ENCODE assay signal across 21 mouse cellular contexts in genomic region chr14:24783889-24784288, GRCm38 (mm10).
DNase-seq lines count a peak whose midpoint lies in the region; ATAC-seq and TF ChIP-seq lines count a peak whose summit lies in the region.
"Had no signal": no experiment of that assay in that cellular context is flagged by ENCODE, and none has a peak within 500 bp of the region (broad histone marks: within the 10 kb centered on the region; RNA-seq: fewer than 3 reads in every experiment).

No protein-coding gene starts in this region.

- no peaks in the 10 kb centered on the region for H3K9me3 ChIP-seq in liver, postnatal 0 days (ENCODE audit: low read length)
- H3K9me3 ChIP-seq: embryonic facial prominence, embryonic 12.5 days; limb, embryonic 10.5 days; lung, embryonic 15.5 days; midbrain, embryonic 15.5 days had no signal

- ATAC-seq in frontal cortex, adult (ENCODE audit: low TSS enrichment), result peak; percentile 55
- no peak for ATAC-seq in liver, postnatal 0 days
- ATAC-seq: midbrain, embryonic 15.5 days had no signal

- H3K4me1 ChIP-seq in liver, postnatal 0 days (ENCODE audit: insufficient read depth), result peaks cover 6% of the 10 kb centered on the region

- 73% methylated on average over 6 of the region's 6 CpGs for WGBS in liver, postnatal 0 days (ENCODE audit: insufficient replicate concordance)

- intact Hi-C loops in left cerebral cortex, postnatal 36 days (cut with DNase I), result loop anchor here (5.0 kb wide), 1 partner anchor 43 kb away; no protein-coding TSS in a partner anchor

- H3K4me3 ChIP-seq in liver, postnatal 0 days (ENCODE audit: low read depth, low read length), result no peak overlapping the region
- H3K4me3 ChIP-seq: embryonic facial prominence, embryonic 12.5 days; limb, embryonic 10.5 days; lung, embryonic 15.5 days; midbrain, embryonic 15.5 days had no signal

- DNase-seq in frontal cortex, postnatal 25 days (ENCODE audit: low spot score in 2 of 2), result no peak
- peak; percentile 74 for DNase-seq in right cerebral cortex, adult 18-20 months
- DNase-seq in right cerebral cortex, postnatal 4 days, result no peak
- peak; percentile 63 to 66 for DNase-seq in left cerebral cortex, postnatal 36 days (ENCODE audit: low spot score in 2 of 2)
- DNase-seq in urinary bladder, postnatal 10 days (ENCODE audit: low spot score), result no peak
- no peak for DNase-seq in gastrocnemius, adult 8-10 months (ENCODE audit: low spot score in 2 of 2)
- DNase-seq in liver, postnatal 0 days, result no peak
- DNase-seq: adrenal gland, postnatal 10 days; cerebellum, adult 2 months; heart, adult 11 months; kidney, adult 2 months; kidney, postnatal 14 days; retina, postnatal 1 day; thymus, postnatal 4 days had no signal

- no peak overlapping the region for H3K9ac ChIP-seq in liver, postnatal 0 days (replicated peaks)
- H3K9ac ChIP-seq: embryonic facial prominence, embryonic 12.5 days; lung, embryonic 15.5 days; midbrain, embryonic 15.5 days had no signal

- H3K27ac ChIP-seq in liver, postnatal 0 days (ENCODE audit: low read depth), result no peak overlapping the region
- H3K27ac ChIP-seq: embryonic facial prominence, embryonic 12.5 days; lung, embryonic 15.5 days; midbrain, embryonic 15.5 days had no signal

- TF ChIP-seq EP300 in liver, postnatal 0 days (IDR thresholded peaks at IDR 0.05; ENCODE audit: low read depth), result no peak

- H3K4me2 ChIP-seq in liver, postnatal 0 days (ENCODE audit: low read depth, low read length), result no peak overlapping the region
- H3K4me2 ChIP-seq: embryonic facial prominence, embryonic 12.5 days; liver, embryonic 11.5 days; lung, embryonic 15.5 days; midbrain, embryonic 15.5 days had no signal

- no peaks in the 10 kb centered on the region for H3K27me3 ChIP-seq in liver, postnatal 0 days (ENCODE audit: insufficient read depth, low read length)
- H3K27me3 ChIP-seq: CH12.LX; embryonic facial prominence, embryonic 12.5 days; lung, embryonic 15.5 days; midbrain, embryonic 15.5 days had no signal

- no peak for TF ChIP-seq CTCF in liver, postnatal 0 days (IDR thresholded peaks at IDR 0.05; ENCODE audit: low read depth)

- H3K36me3 ChIP-seq in liver, postnatal 0 days (replicated peaks; ENCODE audit: insufficient read depth, low read length), result no peaks in the 10 kb centered on the region
- H3K36me3 ChIP-seq: embryonic facial prominence, embryonic 12.5 days; limb, embryonic 10.5 days; lung, embryonic 15.5 days; midbrain, embryonic 15.5 days had no signal

Comparison
In these comparisons a context has a peak if more than half of its experiments do, and no peak if none do; other contexts are left out.
1. DNase-seq: peak in right cerebral cortex, adult 18-20 months (single experiment) and left cerebral cortex, postnatal 36 days (2 of 2); none in frontal cortex, postnatal 25 days (0 of 2), right cerebral cortex, postnatal 4 days (single experiment), urinary bladder, postnatal 10 days (single experiment), gastrocnemius, adult 8-10 months (0 of 2) and liver, postnatal 0 days (single experiment).